Mouse (Mus musculus) kidney, adult 9 months (tissue): ENCODE measurements around the gene Ccser1.

Experiments
- DNase-seq: peaks from one replicate; pipeline ENCODE4 v3.0.0; 2022

The Ccser1 gene

GRCm38 (mm10) chr6:62067024-62067380 lies 886.9 kb downstream of the Ccser1 start:
- no peak for DNase-seq

- DNase-seq, result no peak
Measured at GRCm38 (mm10) chr6:62105464-62105863, 925.3 kb downstream of the Ccser1 start.

GRCm38 (mm10) chr6:62132531-62132930 lies 952.4 kb downstream of the Ccser1 start:
- DNase-seq, result no peak

- no peak for DNase-seq
Measured at GRCm38 (mm10) chr6:62160320-62160719, 980.2 kb downstream of the Ccser1 start.

- DNase-seq, result no peak
Measured at GRCm38 (mm10) chr6:62162596-62162995, 982.5 kb downstream of the Ccser1 start.

GRCm38 (mm10) chr6:62163826-62164225 lies 983.7 kb downstream of the Ccser1 start:
- DNase-seq, result no peak

GRCm38 (mm10) chr6:62196496-62197188 lies 1016.5 kb downstream of the Ccser1 start:
- no peak for DNase-seq

- DNase-seq, result no peak
Measured at GRCm38 (mm10) chr6:62198768-62199167, 1018.6 kb downstream of the Ccser1 start.

GRCm38 (mm10) chr6:62205013-62205412 lies 1024.9 kb downstream of the Ccser1 start:
- no peak for DNase-seq

- no peak for DNase-seq
Measured at GRCm38 (mm10) chr6:62221856-62222255, 1041.7 kb downstream of the Ccser1 start.

GRCm38 (mm10) chr6:62263899-62264298 lies 1083.8 kb downstream of the Ccser1 start:
- no peak for DNase-seq

- DNase-seq, result no peak
Measured at GRCm38 (mm10) chr6:62264525-62264924, 1084.4 kb downstream of the Ccser1 start.

GRCm38 (mm10) chr6:62281256-62281655 lies 1101.1 kb downstream of the Ccser1 start:
- DNase-seq, result no peak

GRCm38 (mm10) chr6:62301576-62302312 lies 1121.6 kb downstream of the Ccser1 start:
- DNase-seq, result no peak

GRCm38 (mm10) chr6:62318627-62319026 lies 1138.5 kb downstream of the Ccser1 start:
- DNase-seq, result no peak

GRCm38 (mm10) chr6:62340319-62340718 lies 1160.2 kb downstream of the Ccser1 start:
- no peak for DNase-seq

- DNase-seq, result no peak
Measured at GRCm38 (mm10) chr6:62367802-62368201, 1187.7 kb downstream of the Ccser1 start.
